Mouse (Mus musculus): ENCODE data around the gene Lhpp.

Lhpp gene

DNA sequence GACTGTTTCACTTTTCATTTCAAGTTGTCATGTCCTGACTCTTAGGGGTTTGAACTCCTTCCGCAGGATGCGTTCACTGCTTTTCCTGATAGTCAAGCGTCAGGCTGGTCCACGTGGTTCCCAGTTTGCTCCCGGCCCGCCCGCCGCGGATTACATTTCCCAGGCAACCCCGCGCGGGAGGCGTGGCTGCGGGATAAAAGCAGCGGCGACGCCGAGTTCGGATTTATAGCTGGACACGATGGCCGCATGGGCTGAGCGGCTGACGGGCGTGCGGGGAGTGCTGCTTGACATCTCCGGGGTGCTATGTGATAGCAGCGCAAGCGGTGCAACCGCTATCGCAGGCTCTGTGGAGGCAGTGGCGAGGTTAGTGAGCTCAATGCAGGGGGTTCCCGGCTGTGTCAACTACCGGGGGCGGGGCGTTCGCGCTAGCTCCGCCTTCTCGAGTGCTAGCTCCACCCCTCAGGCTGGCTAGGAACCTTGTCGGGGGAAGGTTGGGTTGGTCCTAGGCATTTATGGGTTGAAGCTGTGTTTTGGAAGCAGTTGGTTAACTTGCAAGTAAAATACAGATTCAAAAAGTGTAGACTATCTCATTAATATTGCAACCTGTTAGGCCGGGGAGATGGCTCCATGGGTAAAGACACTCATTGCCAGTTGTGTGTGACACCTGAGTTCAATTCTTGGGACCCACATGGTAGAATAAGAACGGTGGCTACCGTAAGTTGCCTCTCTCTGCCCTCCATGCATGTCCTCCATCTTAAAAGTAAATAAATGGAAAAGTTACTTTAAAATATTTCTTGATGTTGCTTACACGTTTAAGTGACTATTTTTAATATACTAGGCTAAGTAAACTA lies at the start of gene Lhpp:
Lhpp (plus strand) TSS at position 171 of the 851 bp plus-strand sequence.
- in situ Hi-C loops (cut with MboI; ENCODE audit: low sequenced_read_pairs) = no loop called here

DNA sequence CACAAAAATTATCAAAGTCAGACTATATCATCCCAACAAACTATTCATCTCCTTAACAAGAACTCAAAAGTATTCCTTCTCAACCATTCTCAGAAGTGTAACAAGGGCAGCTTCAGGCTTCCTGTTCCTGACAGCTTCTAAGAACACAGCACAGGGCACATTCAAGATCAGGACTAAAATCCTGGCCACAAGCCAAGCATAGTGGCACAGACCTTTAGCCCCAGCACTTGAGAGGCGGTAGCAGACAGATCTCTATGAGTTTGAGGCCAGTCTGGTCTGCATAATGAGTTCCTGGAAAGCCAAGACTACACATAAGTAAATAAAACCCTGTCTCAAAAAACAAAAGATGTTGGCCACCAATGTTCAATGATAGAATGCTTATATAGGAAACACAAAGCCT lies 44.6 kb upstream of the Lhpp start:
- in situ Hi-C loops (cut with MboI; ENCODE audit: low sequenced_read_pairs) = no loop called here

DNA sequence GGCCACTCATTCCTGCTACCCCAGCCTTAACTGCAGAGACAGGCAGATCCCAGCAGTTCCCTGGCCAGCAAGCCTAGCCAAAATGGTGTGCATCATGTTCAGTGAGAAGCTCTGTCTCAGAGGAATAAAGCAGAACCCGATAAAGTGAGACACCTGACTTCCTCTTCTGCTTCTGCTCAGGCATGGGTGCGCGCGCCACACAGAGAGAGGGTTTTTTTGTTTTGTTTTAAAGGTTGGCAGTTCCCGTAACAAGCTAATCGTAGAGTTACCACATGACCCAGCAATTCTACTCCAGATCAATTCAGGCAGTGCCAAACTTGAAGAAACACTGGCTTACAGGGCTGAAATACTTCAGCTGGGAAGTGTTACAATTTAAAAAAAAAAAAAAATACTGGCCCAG lies 41.6 kb upstream of the Lhpp start:
- in situ Hi-C loops (cut with MboI; ENCODE audit: low sequenced_read_pairs) = no loop called here

DNA sequence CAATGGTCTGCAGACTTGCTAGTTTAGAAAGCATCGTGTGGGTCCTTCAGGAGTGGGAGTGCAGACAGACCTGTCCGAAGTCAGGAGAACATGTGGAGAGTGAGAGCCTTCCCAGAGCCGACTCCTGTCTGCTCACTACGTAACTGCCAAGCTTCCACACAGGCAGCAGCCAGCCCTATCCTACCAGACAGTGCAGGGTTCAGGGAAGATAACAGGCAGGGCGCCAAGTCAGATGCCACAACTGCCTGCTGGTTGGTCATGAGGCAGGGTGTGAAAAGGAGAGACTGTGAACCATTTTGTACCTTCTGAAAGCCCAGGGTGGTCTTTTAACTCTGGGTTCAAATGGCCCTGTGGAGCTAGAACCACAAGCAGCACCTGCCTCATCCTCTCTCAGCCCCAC lies 40.4 kb upstream of the Lhpp start:
- in situ Hi-C loops (cut with MboI; ENCODE audit: low sequenced_read_pairs) = no loop called here

DNA sequence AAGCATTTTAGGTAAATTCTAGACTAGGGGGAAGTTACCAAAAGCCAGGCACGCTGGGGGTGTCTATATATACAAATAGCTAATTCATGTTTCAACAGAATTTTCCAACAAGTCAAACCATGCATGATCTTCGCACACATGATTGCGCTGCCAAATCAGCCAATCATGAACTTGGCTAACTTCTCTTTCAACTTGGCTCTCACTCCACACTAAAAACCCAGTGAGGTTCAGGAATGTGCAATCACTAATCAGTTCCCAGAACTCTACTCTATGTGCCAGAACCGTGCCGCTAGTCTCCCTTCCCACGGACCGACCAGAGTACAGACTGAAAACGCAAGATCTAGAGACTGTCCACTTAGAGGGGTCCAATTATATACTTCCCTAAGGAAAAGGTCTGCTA lies 39.0 kb upstream of the Lhpp start:
- in situ Hi-C loops (cut with MboI; ENCODE audit: low sequenced_read_pairs) = no loop called here

DNA sequence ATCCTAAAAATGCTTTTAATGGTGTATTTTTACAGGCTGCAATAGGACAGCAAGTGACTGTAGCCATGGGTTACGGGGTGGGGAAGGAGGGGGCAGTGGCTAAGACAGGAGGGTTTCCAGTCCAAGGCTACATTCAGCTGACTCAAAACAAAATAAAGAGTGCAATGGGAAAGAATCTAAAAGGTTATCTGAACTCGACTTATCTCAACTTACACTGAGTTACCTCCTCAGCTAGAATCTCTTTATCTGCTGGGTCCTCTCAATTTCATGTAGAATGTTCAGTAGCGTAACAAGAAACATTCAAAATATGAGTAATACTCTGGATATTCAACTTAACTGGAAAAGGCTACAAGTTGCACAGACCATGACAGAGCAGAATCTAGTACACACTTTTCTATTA lies 37.7 kb upstream of the Lhpp start:
- in situ Hi-C loops (cut with MboI; ENCODE audit: low sequenced_read_pairs) = no loop called here

DNA sequence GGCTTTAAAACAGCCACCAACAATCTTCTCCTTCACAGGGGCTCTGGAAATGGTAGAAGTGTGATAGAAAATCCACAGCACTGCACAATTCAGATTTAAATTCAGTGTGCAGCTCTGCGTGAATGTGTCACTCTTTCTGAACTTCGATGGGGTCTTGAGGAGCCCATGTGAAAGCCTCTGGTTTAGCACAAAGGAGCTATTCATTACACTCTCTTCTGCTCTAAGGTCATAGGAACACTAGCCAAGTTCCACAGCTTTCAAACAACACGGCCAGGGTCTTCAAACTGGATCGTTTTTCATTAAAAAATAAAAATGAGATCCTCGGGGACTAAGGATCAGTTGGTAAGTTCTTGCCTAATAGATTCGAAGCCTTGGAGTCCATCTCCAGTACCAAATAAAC lies 37.2 kb upstream of the Lhpp start:
- in situ Hi-C loops (cut with MboI; ENCODE audit: low sequenced_read_pairs) = no loop called here

DNA sequence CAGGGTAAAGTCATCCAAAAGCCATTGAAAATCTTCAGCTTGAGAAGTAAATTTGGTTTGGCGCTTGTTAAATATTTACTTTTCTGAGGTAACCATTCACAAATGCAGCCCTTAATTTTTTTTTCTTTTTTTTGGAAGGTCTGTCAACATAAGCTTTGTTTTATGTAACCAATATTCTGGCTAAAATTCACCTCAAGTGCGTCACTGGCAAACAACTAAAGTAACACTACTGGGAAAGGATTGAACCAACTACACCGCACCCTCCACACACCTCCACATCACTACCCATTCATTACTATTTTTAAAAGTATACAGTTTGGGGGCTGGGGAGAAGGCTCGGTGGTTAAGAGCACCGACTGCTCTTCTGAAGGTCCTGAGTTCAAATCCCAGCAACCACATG lies 35.8 kb upstream of the Lhpp start:
- in situ Hi-C loops (cut with MboI; ENCODE audit: low sequenced_read_pairs) = no loop called here

DNA sequence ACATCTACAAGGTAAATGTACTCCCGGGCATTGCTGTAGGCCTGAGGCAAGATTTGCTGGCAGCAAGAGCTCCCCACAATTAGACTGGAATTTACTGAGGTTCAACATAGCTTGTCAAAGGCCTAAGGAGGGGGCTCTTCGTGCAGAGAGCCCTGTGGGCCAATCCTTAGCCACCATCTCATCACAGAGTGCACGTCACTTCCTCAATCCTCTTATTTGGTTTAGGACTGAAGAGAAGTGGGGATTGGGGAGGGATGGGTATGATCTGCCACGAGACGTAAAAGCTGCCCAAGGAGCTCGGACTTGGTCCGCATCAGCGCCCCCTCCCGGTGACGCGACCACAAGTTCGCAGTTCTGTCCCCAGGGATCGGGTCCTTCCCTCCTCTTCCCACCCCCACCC lies 34.8 kb upstream of the Lhpp start:
- in situ Hi-C loops (cut with MboI; ENCODE audit: low sequenced_read_pairs) = no loop called here

DNA sequence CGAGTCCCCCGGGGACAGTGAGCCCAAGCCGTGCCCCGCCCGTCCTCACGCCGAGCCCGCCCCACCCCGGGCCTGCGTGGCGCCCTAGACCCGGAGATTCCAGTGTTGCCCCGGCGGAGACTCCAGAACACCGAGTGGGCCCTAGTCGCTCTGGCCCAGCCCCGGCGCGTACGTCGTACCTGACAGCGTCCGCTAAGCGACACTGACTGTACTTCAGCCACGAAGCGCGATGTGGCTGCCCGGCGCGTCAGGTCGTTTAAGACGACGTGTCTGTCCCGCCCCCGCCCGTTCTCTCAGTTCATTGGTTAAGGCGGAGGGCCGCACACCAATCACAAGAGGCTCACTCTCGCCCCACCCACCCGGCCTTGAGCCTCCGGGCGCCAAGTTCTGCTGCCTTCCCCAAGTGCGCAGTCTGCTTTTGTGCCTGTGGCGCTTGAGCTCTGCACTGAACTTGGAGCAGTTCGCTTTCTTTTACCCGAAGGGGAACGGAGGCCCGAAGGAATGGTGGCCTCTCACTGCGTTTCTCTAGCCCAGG lies 34.3 kb upstream of the Lhpp start, which contains the start of gene Oat:
Oat (minus strand) TSS at position 283 of the 535 bp plus-strand sequence.
- in situ Hi-C loops (cut with MboI; ENCODE audit: low sequenced_read_pairs) = no loop called here

DNA sequence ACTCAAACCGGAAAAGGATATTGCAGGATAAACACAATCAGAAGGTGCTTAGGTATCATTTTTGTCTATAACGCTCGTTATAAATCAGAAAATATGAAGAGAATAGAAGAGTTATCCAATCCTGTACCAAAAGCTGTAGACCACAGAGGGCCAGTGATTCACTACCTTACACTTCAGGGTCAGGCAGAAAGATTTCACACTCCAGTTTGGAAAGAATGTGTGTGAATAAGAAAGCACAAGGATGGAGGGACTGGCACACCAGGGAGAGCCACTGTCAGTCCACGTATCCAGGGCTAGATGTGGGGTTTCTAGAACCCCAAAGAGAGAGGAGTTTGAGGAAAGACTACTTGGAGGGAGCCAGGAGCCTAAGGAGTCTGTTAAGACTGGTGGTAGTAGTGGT lies 33.5 kb upstream of the Lhpp start:
- in situ Hi-C loops (cut with MboI; ENCODE audit: low sequenced_read_pairs) = no loop called here

DNA sequence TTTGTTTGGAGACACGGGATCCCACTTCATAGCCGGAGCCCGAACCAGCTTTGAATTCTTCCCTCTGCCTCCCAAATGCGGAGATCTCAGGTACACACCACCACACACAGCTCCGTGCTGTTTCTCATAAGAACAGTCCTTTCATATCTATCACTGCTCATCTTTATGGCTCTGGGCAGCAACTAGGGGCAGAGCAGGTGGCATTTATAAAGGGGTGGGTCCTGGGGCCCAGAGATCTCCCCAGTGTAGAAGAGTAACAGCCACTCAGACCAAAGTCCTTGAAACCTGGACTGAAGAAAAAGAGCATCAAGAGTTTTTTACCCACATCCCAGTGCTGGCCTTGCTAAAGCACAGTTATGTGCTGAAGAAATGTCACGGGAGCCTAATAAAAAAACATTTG lies 29.9 kb upstream of the Lhpp start:
- in situ Hi-C loops (cut with MboI; ENCODE audit: low sequenced_read_pairs) = no loop called here

DNA sequence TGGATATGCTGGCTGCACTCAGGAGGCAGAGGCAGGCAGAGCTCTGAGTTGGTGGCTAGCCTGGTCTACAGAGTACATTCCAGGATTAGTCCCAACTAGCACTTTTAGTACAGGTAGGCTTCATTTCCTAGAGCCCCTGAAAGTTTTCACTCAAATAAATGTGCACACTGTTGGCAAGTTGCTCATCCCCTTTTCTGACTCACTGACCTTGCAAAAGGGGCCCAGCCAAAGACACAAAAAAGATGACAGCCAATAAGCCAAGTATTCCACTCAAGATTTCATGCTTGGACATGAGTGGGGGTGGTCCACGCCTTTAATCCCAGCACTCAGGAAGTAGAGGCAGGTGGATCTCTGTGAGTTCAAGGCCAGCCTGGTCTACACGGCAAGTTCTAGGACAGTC lies 29.0 kb upstream of the Lhpp start:
- in situ Hi-C loops (cut with MboI; ENCODE audit: low sequenced_read_pairs) = no loop called here

DNA sequence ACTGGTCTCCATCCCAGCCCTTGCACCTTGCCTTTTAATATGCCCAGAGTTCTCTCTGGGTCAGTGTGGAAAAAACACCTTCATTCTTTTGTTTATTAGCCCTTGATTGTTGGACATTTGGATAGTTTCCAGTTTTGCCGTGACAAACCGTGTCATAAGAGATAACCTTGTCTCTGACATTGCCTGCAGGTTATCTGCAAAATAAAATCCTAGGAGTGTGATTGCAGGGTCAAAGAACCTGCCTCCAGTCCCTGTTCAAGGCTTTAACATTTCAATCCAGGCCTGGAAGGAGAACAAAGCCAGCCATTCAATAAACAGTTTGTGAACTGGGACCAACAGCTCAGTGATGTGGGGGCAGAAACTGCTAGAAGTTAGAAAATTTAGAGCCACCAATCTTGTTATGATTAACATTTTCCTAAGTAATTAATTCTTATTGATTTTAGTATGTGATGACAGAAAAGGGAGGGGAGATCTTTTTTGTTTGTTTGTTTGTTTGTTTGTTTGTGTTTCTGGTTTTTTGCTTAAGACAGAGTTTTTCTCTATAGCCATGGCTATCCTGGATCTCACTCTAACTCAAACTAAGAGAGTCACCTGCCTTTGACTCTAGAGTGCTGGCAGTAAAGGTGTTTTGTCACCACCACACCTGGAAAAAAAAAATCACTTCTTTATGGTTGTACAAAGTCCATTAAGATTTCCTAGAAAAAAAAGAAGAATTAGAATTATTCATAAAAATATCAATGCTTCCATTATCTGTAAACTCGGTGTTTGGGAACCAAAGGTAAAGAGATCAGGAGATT lies 24.5 kb upstream of the Lhpp start:
- in situ Hi-C loops (cut with MboI; ENCODE audit: low sequenced_read_pairs) = no loop called here

DNA sequence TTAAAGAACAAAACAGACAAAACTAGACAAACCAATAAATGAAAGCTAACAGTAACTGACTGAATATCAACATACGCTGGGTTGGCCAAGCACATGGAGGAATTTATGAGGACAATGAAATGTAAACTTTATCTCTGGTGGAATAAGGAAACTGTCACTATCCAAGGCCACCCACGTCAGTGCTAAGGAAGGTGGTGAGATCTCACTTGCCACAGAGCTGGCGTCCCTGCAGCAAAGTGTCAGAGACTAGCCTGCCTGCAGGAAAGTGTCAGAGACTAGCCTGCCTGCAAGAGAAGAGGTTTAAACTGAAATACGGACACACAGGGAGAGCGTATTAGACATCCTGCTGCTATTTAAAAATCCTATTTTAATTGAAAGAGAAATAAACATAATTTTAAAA lies 23.3 kb upstream of the Lhpp start:
- in situ Hi-C loops (cut with MboI; ENCODE audit: low sequenced_read_pairs) = no loop called here

DNA sequence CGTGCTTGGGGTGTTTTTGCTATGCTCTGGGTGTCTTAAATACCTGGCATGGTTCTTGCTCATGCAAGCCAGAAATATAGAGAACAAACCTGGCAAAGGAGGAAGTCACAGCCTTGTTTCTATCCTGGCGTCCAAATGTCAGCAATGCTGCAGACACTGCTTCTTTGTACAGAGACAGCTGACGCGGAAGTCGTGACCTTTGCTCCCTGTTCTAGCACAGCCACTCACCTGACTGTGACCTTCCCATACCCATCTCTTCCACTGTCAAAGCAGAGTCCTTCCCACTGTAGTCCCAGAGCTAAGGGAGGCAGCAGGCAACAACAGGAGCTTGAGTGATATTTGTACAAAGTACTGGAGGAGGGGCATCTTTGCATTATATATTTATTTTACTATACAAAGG lies 20.8 kb upstream of the Lhpp start:
- in situ Hi-C loops (cut with MboI; ENCODE audit: low sequenced_read_pairs) = no loop called here

DNA sequence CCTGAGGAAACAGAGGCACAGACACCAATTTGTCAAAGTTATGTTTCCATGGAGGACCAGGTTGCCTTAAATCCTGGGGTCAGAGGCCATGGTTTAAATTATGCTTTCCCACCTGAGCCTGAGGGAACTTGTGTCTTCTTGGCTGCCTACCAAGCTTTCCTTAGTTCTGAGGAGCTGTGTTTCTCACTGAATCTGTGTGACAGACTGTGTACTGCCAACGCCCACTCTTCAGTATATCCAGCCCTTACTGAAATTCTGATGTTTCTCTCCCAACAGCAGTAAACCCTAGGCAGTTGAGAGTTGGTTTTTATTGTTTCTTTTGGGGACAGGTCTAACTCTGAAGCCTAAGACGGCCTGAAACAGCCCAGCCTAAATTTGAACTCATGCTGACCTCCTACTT lies 16.7 kb upstream of the Lhpp start:
- in situ Hi-C loops (cut with MboI; ENCODE audit: low sequenced_read_pairs) = no loop called here

DNA sequence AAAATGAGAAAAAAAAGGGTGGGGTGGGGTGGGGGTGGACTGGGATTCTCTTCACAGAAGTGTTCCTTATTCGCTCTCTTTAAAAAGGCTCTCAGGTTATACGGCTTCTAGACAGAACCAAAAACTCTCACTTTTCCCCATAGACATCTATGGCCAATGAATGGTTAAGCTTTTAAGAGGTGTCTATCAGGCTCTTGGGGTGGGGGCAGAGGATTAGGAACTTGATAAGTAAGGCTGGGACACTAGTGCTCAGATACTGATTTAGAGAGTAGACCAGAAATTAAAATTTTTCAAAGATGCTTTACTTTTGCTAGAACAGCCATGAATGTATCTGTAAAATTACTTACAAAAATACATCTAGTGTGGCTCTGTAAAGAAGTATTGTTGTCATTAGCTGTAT lies 16.1 kb upstream of the Lhpp start:
- in situ Hi-C loops (cut with MboI; ENCODE audit: low sequenced_read_pairs) = no loop called here

DNA sequence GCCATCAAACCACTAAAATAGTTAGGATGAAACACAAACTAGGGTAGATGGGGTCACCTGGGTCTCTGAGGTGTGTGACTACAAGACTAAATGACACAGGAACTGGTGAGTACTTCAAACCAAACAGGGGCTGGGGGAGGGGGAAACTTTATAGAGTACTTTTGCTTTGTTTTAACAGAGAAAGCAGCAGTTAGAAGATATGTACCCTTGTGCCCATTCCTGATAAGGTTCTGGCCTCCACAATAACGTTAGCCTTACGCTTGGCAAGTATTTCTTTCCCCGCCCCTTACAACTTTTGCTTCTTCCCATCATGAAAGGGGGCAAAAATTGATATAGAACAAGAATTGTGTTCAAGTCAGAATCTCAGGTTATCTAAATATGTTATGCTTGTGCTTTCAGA lies 14.7 kb upstream of the Lhpp start:
- in situ Hi-C loops (cut with MboI; ENCODE audit: low sequenced_read_pairs) = no loop called here

DNA sequence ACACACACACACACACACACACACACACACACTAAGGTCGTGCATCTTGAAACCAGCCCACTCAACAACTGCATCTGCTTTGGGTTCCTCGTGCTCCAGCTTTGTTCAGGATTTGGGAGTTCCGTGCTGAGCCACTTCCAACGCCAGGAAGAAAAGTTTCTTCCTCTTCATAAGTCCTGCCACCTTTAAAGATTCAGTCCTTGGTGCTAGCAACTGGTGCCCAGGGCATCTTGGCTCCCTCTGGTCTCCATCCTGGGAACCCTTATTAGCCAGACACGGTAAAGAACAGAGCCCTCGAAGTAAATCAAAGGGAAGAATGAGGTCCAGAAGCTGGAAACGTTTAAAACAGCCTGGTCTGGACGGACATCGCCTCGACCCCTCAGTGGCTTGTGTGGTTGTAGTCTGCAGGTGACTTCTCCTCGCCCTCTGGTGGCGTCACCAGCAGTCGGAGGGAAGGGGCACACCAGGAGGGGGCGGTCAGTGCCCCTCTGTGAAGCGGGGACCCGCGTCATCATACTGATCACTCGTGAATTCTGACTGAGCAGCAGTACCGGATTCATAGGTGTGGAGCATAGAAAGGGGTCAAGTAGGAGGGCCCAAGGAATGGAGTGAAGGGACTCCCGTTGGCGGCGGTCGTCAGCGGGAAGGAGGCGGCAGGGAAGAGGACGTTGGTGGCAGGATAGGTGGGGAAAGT lies 13.7 kb upstream of the Lhpp start:
- in situ Hi-C loops (cut with MboI; ENCODE audit: low sequenced_read_pairs) = no loop called here

DNA sequence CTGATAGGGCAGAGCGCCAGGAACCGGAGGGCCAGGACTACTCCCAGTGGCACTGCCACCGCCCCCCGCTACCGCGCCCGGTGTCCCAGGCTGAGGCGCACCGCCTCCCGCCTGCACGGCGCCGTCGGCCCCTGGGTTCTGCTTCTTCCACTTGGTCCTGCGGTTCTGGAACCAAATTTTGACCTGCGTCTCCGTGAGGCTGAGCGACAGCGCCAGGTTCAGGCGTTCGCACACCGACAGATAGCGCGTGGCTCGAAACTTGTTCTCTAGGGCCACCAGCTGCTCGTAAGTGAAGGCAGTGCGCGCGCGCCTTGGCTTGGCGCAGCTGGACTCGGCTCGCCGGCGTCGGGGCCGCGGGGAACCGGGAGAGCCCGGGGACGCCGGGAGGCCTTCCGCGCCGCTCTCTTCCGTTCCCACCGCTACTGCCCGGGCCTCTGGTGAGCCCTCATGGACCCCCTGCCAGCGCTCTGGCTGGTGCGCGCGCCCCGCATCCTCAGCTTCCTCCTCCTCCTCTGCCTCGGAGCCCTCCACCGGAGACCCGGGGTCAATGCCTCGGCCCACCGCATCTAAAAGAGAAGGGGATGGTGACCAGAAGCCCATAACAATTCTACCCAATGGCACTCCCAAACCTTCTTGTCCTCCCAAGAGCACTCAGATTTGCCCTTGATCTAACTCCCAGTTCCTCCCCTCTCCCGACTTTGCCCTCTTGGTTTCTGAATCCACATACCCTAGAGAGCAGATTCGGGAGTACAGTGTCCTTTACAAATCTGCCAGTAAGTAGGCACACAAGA lies 13.0 kb upstream of the Lhpp start:
- in situ Hi-C loops (cut with MboI; ENCODE audit: low sequenced_read_pairs) = no loop called here
